Mouse (Mus musculus): ENCODE measurements around the gene Opcml. TPM values are rescaled to one million over a fixed set of nuclear protein-coding genes. Genes with fewer than 3 reads are reported as not detected.

Gene Opcml
- polyA plus RNA-seq, 1 experiment from 2014 or later = 13.3 TPM

DNA sequence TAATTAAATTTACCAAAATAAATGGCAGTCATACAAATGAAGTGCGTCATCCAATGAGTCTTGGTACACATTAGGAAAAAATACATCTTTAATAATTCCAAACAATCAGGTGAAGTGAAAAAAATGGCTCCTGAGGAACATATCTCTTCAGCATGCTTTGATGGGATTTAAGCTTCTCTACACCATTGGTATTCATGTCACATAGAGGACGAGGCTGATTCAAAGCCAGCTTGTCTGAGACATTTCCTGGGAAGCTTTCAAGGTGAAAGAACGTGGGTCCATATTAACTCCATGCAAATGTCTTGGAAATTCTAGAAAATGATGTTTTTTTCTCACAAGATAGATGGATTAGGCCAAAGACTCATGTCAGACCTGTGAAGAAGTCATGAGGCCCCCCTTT, 212.6 kb downstream of the Opcml start:
- H3K4me1 ChIP-seq (ENCODE audit: control insufficient read depth, insufficient read depth, low read length) = no peaks in the 10 kb centered on the region; the same call in 1 of the 2 replicates
- H3K27ac ChIP-seq (ENCODE audit: low read depth, low read length) = no peak overlapping the region
- WGBS = 72% methylated on average over 3 of the region's 3 CpGs
- H3K36me3 ChIP-seq (ENCODE audit: control insufficient read depth, insufficient read depth, low read length) = no peaks in the 10 kb centered on the region
- H3K9ac ChIP-seq (ENCODE audit: low read length) = no peak overlapping the region
- DNase-seq (ENCODE audit: low spot score) (no peak), ATAC-seq (no peak)
- H3K27me3 ChIP-seq (replicated peaks; ENCODE audit: control insufficient read depth, insufficient read depth, low read length) = no peaks in the 10 kb centered on the region
- H3K9me3 ChIP-seq (replicated peaks; ENCODE audit: control insufficient read depth, low read length) = no peaks in the 10 kb centered on the region; the same call in 1 of the 2 replicates
- H3K4me3 ChIP-seq (ENCODE audit: low read depth, low read length) = no peak overlapping the region
- no peak overlapping the region for H3K4me2 ChIP-seq (ENCODE audit: low read length)

DNA sequence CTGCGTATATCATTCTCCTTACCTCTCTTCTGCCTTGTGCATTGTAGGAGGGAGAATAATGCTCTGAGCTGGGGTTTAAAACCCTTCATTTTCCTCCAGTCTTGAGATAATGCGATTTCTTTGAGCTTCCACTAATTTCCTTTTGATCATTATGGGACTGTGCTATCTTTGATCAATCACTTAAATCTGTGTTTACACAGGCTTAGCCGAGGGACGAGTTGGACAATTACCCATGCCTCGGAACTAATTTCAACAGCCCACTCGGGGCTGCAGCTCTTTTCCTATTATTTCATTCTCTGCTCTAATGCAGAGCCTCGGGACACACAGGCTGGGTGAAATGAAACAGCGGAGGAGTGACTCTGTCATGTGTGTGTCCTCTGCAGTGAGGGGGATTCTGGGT, 220.9 kb downstream of the Opcml start:
- Histone ChIP-seq H3K27ac (ENCODE audit: low read depth, low read length) (no peak overlapping the region), H3K4me3 (ENCODE audit: low read depth, low read length) (no peak overlapping the region), H3K4me1 (ENCODE audit: control insufficient read depth, insufficient read depth, low read length) (peaks cover 3% of the 10 kb centered on the region; the same call in 1 of the 2 replicates), H3K27me3 (replicated peaks; ENCODE audit: control insufficient read depth, insufficient read depth, low read length) (no peaks in the 10 kb centered on the region), H3K9me3 (replicated peaks; ENCODE audit: control insufficient read depth, low read length) (no peaks in the 10 kb centered on the region), H3K9ac (ENCODE audit: low read length) (no peak overlapping the region), H3K4me2 (ENCODE audit: low read length) (no peak overlapping the region), H3K36me3 (ENCODE audit: control insufficient read depth, insufficient read depth, low read length) (no peaks in the 10 kb centered on the region)
- no peak for ATAC-seq
- no peak for DNase-seq (ENCODE audit: low spot score)
- 40% methylated on average over 8 of the region's 8 CpGs for WGBS

DNA sequence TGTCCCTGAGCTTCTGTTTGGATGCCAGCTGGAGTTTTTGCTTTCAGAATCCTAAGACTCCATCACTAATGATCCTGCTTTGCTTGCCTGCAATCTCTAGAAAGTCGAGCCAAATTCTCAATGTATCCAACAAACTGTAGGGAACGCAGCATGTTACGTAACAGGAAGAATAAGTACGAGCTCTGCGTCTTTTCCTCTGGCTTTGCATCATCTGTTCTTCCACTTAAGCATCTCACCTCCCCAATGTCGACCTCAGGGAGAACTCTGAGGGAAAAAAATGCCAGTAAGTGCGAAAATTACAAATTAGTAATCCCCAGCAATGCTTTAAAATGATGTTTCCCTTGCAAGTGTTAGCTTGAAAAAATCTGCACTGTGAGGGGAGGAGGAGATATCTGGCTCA, 222.1 kb downstream of the Opcml start:
- Histone ChIP-seq H3K9ac (ENCODE audit: low read length) (no peak overlapping the region), H3K4me3 (ENCODE audit: low read depth, low read length) (no peak overlapping the region), H3K9me3 (replicated peaks; ENCODE audit: control insufficient read depth, low read length) (no peaks in the 10 kb centered on the region), H3K27ac (ENCODE audit: low read depth, low read length) (no peak overlapping the region), H3K4me2 (ENCODE audit: low read length) (no peak overlapping the region), H3K27me3 (replicated peaks; ENCODE audit: control insufficient read depth, insufficient read depth, low read length) (no peaks in the 10 kb centered on the region), H3K36me3 (ENCODE audit: control insufficient read depth, insufficient read depth, low read length) (no peaks in the 10 kb centered on the region), H3K4me1 (ENCODE audit: control insufficient read depth, insufficient read depth, low read length) (peaks cover 3% of the 10 kb centered on the region; the same call in 1 of the 2 replicates)
- peak; percentile 41 for DNase-seq (ENCODE audit: low spot score)
- WGBS = 63% methylated on average over 7 of the region's 7 CpGs
- ATAC-seq = no peak

DNA sequence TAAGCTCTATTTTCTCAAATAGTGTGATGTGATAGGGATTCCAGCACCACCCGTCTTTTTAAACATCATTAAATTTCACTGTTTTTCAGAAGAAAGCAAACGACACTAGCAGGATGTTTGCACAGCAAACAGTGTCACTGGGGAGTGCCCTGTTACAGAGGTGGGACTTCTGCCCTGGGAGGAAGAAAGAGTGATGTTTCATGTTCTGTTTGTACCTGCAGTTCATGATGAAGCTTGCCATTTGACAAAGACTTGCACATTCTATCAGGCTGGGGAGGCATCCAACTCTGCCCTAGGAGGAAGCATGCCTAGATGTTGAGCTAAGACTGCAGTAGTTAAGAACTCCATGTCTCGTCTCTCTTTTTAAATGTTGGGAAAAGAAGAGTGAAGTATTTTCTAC, 222.6 kb downstream of the Opcml start:
- DNase-seq (ENCODE audit: low spot score) (no peak), ATAC-seq (no peak)
- Histone ChIP-seq H3K4me2 (ENCODE audit: low read length) (no peak overlapping the region), H3K27ac (ENCODE audit: low read depth, low read length) (no peak overlapping the region), H3K9me3 (replicated peaks; ENCODE audit: control insufficient read depth, low read length) (no peaks in the 10 kb centered on the region), H3K27me3 (replicated peaks; ENCODE audit: control insufficient read depth, insufficient read depth, low read length) (no peaks in the 10 kb centered on the region), H3K36me3 (ENCODE audit: control insufficient read depth, insufficient read depth, low read length) (no peaks in the 10 kb centered on the region), H3K4me3 (ENCODE audit: low read depth, low read length) (no peak overlapping the region), H3K9ac (ENCODE audit: low read length) (no peak overlapping the region), H3K4me1 (ENCODE audit: control insufficient read depth, insufficient read depth, low read length) (peaks cover 3% of the 10 kb centered on the region; the same call in 1 of the 2 replicates)
- 67% methylated on average over 3 of the region's 3 CpGs for WGBS

DNA sequence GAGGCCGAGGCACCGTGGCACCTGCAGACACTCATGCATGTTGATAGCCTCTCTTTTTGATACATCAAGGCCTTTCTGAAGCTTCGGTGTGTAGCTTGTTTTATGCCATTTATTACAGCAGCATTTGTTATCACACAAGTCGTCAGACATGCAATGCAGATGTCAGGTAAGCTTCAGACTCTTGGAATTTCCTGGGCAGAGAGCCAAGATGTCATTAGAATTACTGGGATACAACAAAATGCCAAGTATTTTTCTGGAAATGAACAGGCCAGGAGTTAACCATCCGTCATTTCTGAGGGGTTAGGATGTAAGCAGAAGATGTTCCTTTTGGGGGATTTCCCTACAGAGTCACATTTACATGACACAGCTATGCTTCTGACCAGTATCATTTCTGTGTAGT, 237.6 kb downstream of the Opcml start:
- Histone ChIP-seq H3K9ac (ENCODE audit: low read length) (no peak overlapping the region), H3K9me3 (replicated peaks; ENCODE audit: control insufficient read depth, low read length) (no peaks in the 10 kb centered on the region), H3K4me1 (ENCODE audit: control insufficient read depth, insufficient read depth, low read length) (peaks cover 2% of the 10 kb centered on the region), H3K27ac (ENCODE audit: low read depth, low read length) (no peak overlapping the region), H3K4me2 (ENCODE audit: low read length) (no peak overlapping the region), H3K36me3 (ENCODE audit: control insufficient read depth, insufficient read depth, low read length) (no peaks in the 10 kb centered on the region), H3K4me3 (ENCODE audit: low read depth, low read length) (no peak overlapping the region), H3K27me3 (replicated peaks; ENCODE audit: control insufficient read depth, insufficient read depth, low read length) (no peaks in the 10 kb centered on the region)
- peak; percentile 66 for DNase-seq (ENCODE audit: low spot score)
- WGBS = 26% methylated on average over 5 of the region's 5 CpGs
- no peak for ATAC-seq

DNA sequence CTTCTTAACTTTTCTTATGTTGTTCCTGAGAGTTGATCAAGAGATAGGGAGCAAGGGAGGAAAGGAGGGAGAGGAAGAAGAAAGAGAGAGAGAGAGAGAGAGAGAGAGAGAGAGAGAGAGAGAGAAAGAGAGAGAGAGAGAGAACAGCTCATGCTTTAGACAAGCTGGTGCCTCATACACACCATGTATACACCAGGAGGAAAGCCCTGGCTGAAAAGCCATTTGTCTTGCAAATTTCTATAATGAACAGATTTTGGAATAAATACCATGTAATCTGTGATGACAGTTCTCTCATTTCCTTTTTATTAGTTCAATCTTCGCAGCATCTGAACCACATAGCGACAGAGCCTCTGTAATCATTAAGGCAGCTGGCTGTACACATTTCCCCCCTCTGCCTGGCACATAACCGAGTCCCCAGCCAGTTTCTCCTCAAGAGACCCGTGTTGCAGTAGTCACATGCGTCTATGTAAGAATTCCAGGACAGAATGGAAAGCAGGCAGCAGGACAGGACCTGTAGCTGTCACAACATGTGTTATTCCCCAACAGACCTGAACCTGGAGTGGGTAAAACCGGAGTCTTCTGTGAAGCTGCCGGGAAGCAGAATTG, 238.3 kb downstream of the Opcml start:
- H3K4me2 ChIP-seq (ENCODE audit: low read length) = no peak overlapping the region
- H3K27me3 ChIP-seq (replicated peaks; ENCODE audit: control insufficient read depth, insufficient read depth, low read length) = no peaks in the 10 kb centered on the region
- H3K9me3 ChIP-seq (replicated peaks; ENCODE audit: control insufficient read depth, low read length) = no peaks in the 10 kb centered on the region
- no peak overlapping the region for H3K4me3 ChIP-seq (ENCODE audit: low read depth, low read length)
- H3K36me3 ChIP-seq (ENCODE audit: control insufficient read depth, insufficient read depth, low read length) = no peaks in the 10 kb centered on the region
- 49% methylated on average over 7 of the region's 7 CpGs for WGBS
- peaks cover 2% of the 10 kb centered on the region for H3K4me1 ChIP-seq (ENCODE audit: control insufficient read depth, insufficient read depth, low read length)
- H3K9ac ChIP-seq (ENCODE audit: low read length) = no peak overlapping the region
- DNase-seq (ENCODE audit: low spot score) (peak; percentile 30), ATAC-seq (no peak)
- H3K27ac ChIP-seq (ENCODE audit: low read depth, low read length) = no peak overlapping the region

DNA sequence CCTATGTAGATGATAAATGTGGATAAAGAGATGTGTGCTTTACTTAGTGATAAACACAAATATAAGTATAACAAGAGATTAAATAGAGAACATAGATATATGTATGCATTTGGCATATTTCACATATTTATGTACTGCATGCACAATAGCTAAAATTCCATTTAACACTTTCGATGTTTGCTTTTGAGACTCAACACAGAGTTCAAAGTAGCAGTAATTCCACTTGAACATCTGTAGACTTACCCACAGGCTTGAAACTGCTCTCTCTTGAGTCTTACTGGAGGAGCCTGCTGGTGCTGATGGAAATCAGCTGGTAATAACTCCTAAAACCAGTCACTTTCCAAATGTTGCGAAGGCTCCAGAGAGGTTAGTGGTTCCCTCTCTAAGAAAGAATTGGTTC, 258.6 kb downstream of the Opcml start:
- H3K27ac ChIP-seq (ENCODE audit: low read depth, low read length) = no peak overlapping the region
- H3K4me1 ChIP-seq (ENCODE audit: control insufficient read depth, insufficient read depth, low read length) = no peaks in the 10 kb centered on the region
- no peak overlapping the region for H3K4me2 ChIP-seq (ENCODE audit: low read length)
- H3K27me3 ChIP-seq (replicated peaks; ENCODE audit: control insufficient read depth, insufficient read depth, low read length) = no peaks in the 10 kb centered on the region
- no peak overlapping the region for H3K9ac ChIP-seq (ENCODE audit: low read length)
- H3K9me3 ChIP-seq (replicated peaks; ENCODE audit: control insufficient read depth, low read length) = no peaks in the 10 kb centered on the region
- ATAC-seq (no peak), DNase-seq (ENCODE audit: low spot score) (no peak)
- H3K36me3 ChIP-seq (ENCODE audit: control insufficient read depth, insufficient read depth, low read length) = no peaks in the 10 kb centered on the region
- 95% methylated on average over 2 of the region's 2 CpGs for WGBS
- H3K4me3 ChIP-seq (ENCODE audit: low read depth, low read length) = no peak overlapping the region

DNA sequence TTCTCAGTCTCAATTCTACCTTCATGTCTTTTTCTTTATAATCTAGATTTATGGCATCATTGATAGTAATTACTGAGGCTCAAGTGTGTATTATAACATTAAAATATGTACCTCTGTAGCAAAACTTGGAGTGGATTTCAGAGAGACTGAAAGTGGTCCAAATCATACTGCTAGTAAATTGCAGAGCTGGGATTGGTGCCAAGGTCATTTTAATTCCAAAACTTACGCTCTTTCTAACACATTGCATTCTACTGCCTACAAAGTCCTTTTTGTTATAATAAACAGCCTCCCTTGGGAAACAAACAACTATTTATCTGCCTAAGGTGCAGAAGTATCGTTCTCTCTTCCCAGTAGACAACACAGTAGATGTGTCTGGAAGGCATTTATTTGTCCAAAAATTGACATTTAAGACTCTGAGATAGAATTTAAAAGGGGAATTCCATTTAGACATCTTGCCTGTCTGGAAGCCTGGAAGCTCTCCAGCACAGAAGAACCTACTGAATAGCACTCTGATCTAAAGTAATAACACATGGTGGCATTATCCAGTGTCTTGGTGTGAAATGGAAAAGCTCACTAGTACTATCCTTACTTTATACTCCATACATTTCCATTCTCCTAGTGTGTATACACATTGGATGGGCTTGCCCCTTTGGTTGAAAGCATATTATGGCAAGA, 266.7 kb downstream of the Opcml start:
- H3K4me2 ChIP-seq (ENCODE audit: low read length) = no peak overlapping the region
- ATAC-seq = no peak
- no peaks in the 10 kb centered on the region for H3K4me1 ChIP-seq (ENCODE audit: control insufficient read depth, insufficient read depth, low read length)
- no peak overlapping the region for H3K27ac ChIP-seq (ENCODE audit: low read depth, low read length)
- no peaks in the 10 kb centered on the region for H3K27me3 ChIP-seq (replicated peaks; ENCODE audit: control insufficient read depth, insufficient read depth, low read length)
- H3K9me3 ChIP-seq (replicated peaks; ENCODE audit: control insufficient read depth, low read length) = no peaks in the 10 kb centered on the region
- peak; percentile 50 for DNase-seq (ENCODE audit: low spot score)
- no peak overlapping the region for H3K4me3 ChIP-seq (ENCODE audit: low read depth, low read length)
- H3K9ac ChIP-seq (ENCODE audit: low read length) = no peak overlapping the region
- H3K36me3 ChIP-seq (ENCODE audit: control insufficient read depth, insufficient read depth, low read length) = no peaks in the 10 kb centered on the region
- 26% methylated on average over 2 of the region's 2 CpGs for WGBS

DNA sequence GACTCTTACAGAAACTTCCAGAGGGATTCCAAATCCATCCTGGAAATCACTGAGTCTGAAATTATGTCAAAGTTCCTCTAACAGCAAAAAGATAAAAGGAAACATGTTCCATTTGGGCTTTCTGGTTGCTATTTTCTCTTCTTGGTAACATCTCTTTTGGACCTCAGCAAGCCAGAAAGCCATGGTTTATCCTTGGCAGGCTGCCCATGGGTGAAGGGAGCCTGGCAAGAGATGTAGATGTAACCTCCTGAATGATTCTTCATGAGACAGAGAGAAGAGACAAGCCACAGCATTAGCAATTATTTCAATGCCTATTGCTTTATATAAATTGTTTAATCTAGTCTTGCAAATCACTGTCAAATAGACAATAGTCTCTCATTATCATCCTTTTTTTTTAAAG, 274.6 kb downstream of the Opcml start:
- Histone ChIP-seq H3K9me3 (replicated peaks; ENCODE audit: control insufficient read depth, low read length) (no peaks in the 10 kb centered on the region), H3K4me1 (ENCODE audit: control insufficient read depth, insufficient read depth, low read length) (no peaks in the 10 kb centered on the region), H3K27me3 (replicated peaks; ENCODE audit: control insufficient read depth, insufficient read depth, low read length) (no peaks in the 10 kb centered on the region), H3K4me3 (ENCODE audit: low read depth, low read length) (no peak overlapping the region), H3K36me3 (ENCODE audit: control insufficient read depth, insufficient read depth, low read length) (no peaks in the 10 kb centered on the region), H3K4me2 (ENCODE audit: low read length) (no peak overlapping the region), H3K9ac (ENCODE audit: low read length) (no peak overlapping the region), H3K27ac (ENCODE audit: low read depth, low read length) (no peak overlapping the region)
- DNase-seq (ENCODE audit: low spot score) (no peak), ATAC-seq (no peak)
